Mouse (Mus musculus): ENCODE measurements at regions not wholly inside any gene's neighbourhood (a gene's known extent, or its start where the extent isn't known, plus 50 kb on each side); places are given as distances from the start of the nearest gene placed in this dataset.

GRCm38 (mm10) chr12:60820979-60821378 lies 702.0 kb upstream of the Lrfn5 start:
- DNase-seq: peak; percentile 69
